Mouse (Mus musculus): ENCODE measurements at regions not wholly inside any gene's neighbourhood (a gene's known extent, or its start where the extent isn't known, plus 50 kb on each side); places are given as distances from the start of the nearest gene placed in this dataset.

DNA sequence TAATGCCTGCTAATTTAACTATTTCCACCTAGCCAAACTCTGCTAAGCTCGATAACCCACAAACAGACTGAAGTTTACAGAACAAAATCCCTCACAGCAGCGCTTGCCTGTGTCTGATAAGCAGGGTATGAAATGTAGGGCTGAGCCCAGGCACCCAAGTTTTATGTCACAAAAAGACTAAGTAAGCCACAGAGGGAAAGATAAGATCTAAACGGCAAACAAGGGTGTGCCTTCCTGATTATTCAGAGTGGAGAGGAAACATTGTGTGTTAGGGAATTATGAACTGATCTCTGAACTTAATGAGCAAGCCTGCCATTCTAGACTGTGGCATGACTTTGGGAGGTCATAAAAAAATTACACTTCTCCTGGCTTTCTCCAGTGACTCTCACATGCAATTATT is 621.8 kb downstream of the Kcnj2 start:
- 80% methylated on average over 3 of the region's 3 CpGs for WGBS
- Histone ChIP-seq H3K27me3 (replicated peaks; ENCODE audit: control insufficient read depth, insufficient read depth, low read length) (no peaks in the 10 kb centered on the region), H3K9me3 (ENCODE audit: control insufficient read depth, low read length) (no peaks in the 10 kb centered on the region), H3K27ac (ENCODE audit: low read depth, low read length) (no peak overlapping the region), H3K4me1 (ENCODE audit: control insufficient read depth, insufficient read depth, low read depth, low read length) (no peaks in the 10 kb centered on the region), H3K36me3 (ENCODE audit: control insufficient read depth, insufficient read depth, low read length) (no peaks in the 10 kb centered on the region), H3K4me3 (ENCODE audit: low read length) (no peak overlapping the region), H3K9ac (ENCODE audit: low read depth, low read length) (no peak overlapping the region), H3K4me2 (ENCODE audit: low read length) (no peak overlapping the region)
- ATAC-seq, result no peak

DNA sequence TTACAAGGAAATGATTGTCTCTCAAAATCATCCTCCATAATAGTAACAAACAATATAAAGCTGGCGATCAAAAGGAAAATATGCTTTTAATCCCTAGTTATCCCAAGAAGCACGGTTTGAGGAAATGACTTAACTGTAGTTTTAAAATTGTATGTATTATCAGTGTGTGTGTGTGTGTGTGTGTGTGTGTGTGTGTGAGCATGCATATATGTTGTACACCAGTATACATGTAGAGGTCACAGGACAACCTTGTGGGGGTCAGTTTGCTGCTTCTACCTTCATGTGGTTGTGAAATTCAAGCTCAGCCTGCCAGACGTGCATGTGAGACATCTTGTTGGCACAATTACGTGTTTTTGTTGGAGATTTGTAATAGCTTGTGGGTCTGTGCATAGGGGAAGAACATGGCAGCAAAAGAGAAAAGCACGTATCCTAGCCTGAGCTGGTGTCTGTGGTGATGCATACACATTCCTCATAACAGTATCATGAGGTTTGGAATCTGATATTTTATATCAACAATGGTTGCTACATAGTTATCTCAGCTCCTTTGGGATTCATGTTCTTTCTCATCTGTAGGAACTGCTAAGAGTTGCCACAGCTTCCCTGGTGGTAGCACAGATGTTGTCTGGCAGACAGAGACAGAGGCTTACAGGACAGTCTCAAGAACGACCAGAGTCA is 622.4 kb downstream of the Kcnj2 start:
- Histone ChIP-seq H3K9me3 (ENCODE audit: control insufficient read depth, low read length) (no peaks in the 10 kb centered on the region), H3K36me3 (ENCODE audit: control insufficient read depth, insufficient read depth, low read length) (no peaks in the 10 kb centered on the region), H3K4me3 (ENCODE audit: low read length) (no peak overlapping the region), H3K9ac (ENCODE audit: low read depth, low read length) (no peak overlapping the region), H3K27ac (ENCODE audit: low read depth, low read length) (no peak overlapping the region), H3K4me1 (ENCODE audit: control insufficient read depth, insufficient read depth, low read depth, low read length) (no peaks in the 10 kb centered on the region), H3K27me3 (replicated peaks; ENCODE audit: control insufficient read depth, insufficient read depth, low read length) (no peaks in the 10 kb centered on the region), H3K4me2 (ENCODE audit: low read length) (no peak overlapping the region)
- WGBS, result 77% methylated on average over 6 of the region's 6 CpGs
- no peak for ATAC-seq

DNA sequence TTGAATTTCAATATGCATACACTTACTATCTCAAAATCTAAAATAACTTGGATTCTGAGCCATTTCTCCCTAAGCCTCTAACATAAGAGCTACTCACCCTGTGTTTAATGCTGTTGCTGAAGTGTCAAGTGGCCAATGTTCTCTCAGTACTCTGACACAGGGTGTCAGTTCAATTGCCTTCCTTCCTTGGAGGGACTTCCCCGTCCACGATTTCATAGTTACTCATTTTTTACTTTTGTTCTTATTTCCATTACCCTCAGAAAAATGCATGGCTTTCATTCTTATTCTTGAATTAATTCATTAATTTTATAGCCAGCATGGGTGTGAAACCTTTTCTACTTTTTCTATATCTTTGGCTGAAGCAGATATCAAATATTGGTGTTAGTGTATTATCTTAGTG is 623.9 kb downstream of the Kcnj2 start:
- no peak overlapping the region for H3K4me3 ChIP-seq (ENCODE audit: low read length)
- H3K27ac ChIP-seq (ENCODE audit: low read depth, low read length), result no peak overlapping the region
- H3K4me2 ChIP-seq (ENCODE audit: low read length), result no peak overlapping the region
- H3K27me3 ChIP-seq (replicated peaks; ENCODE audit: control insufficient read depth, insufficient read depth, low read length), result no peaks in the 10 kb centered on the region
- H3K36me3 ChIP-seq (ENCODE audit: control insufficient read depth, insufficient read depth, low read length), result no peaks in the 10 kb centered on the region
- WGBS, result 85% methylated on average over 2 of the region's 2 CpGs
- ATAC-seq, result no peak
- no peaks in the 10 kb centered on the region for H3K9me3 ChIP-seq (ENCODE audit: control insufficient read depth, low read length)
- no peaks in the 10 kb centered on the region for H3K4me1 ChIP-seq (ENCODE audit: control insufficient read depth, insufficient read depth, low read depth, low read length)
- no peak overlapping the region for H3K9ac ChIP-seq (ENCODE audit: low read depth, low read length)

DNA sequence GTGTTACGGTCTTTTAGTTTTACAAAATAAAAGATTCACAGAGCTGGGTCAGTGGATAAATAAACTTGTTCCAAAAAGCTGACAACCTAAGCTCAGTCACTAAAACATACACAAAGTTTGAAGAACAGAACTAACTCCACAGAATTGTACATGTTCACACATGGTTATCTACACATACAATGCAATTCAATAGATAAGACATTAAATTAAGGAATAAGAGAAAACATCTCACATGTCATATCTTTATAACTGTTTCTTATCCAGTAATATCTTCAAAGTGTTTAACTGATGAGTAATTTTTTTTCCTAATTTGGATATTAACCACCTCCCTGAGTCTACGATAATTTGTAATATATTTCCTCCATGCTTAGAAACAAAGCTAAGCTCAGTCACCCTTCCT is 625.5 kb downstream of the Kcnj2 start:
- Histone ChIP-seq H3K4me2 (ENCODE audit: low read length) (no peak overlapping the region), H3K4me1 (ENCODE audit: control insufficient read depth, insufficient read depth, low read depth, low read length) (no peaks in the 10 kb centered on the region), H3K27me3 (replicated peaks; ENCODE audit: control insufficient read depth, insufficient read depth, low read length) (no peaks in the 10 kb centered on the region), H3K4me3 (ENCODE audit: low read length) (no peak overlapping the region), H3K27ac (ENCODE audit: low read depth, low read length) (no peak overlapping the region), H3K36me3 (ENCODE audit: control insufficient read depth, insufficient read depth, low read length) (no peaks in the 10 kb centered on the region), H3K9ac (ENCODE audit: low read depth, low read length) (no peak overlapping the region), H3K9me3 (ENCODE audit: control insufficient read depth, low read length) (no peaks in the 10 kb centered on the region)
- ATAC-seq, result no peak
- 90% methylated on average over 2 of the region's 2 CpGs for WGBS

DNA sequence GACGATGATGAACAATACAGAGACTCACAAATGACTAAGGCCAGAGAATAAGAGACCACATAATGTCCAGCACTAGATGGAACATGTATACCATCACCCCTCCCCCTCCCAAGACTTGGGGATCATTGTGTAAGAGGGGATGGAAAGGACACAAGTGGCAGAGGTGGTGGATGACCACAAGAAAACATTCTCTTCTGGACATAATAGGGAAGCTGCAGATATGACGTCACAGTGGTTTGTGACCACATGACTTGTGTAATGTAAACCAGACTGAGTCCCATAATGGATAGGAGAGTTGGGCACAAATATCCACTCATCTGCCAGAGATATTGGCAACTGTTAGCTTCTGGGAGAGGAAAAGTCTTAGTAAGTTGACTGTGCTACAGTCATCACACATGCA is 630.7 kb downstream of the Kcnj2 start:
- Histone ChIP-seq H3K9me3 (ENCODE audit: control insufficient read depth, low read length) (no peaks in the 10 kb centered on the region), H3K4me3 (ENCODE audit: low read length) (no peak overlapping the region), H3K4me1 (ENCODE audit: control insufficient read depth, insufficient read depth, low read depth, low read length) (no peaks in the 10 kb centered on the region), H3K27me3 (replicated peaks; ENCODE audit: control insufficient read depth, insufficient read depth, low read length) (no peaks in the 10 kb centered on the region), H3K4me2 (ENCODE audit: low read length) (no peak overlapping the region), H3K27ac (ENCODE audit: low read depth, low read length) (no peak overlapping the region), H3K9ac (ENCODE audit: low read depth, low read length) (no peak overlapping the region), H3K36me3 (ENCODE audit: control insufficient read depth, insufficient read depth, low read length) (no peaks in the 10 kb centered on the region)
- 96% methylated on average over 2 of the region's 2 CpGs for WGBS
- ATAC-seq, result no peak

DNA sequence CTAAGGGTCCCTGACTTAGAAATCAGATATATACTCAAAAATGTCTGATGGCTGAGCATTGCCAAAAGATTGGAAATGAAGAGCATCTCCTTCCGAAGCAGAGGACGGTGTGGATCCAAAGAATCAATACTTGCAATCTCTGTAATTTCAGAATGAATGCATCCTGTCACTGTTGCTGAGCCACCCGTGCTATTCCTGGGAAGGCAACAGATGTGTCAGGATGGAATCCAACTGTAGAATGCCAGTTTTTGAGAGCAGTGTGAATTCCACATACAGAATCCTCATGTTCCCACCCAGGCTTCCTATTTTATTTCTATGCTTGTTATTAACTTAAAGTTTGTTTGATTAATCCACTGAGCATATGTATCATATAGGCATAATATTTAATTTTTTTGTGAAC is 633.9 kb downstream of the Kcnj2 start:
- H3K4me3 ChIP-seq (ENCODE audit: low read length), result no peak overlapping the region
- no peak overlapping the region for H3K9ac ChIP-seq (ENCODE audit: low read depth, low read length)
- no peak overlapping the region for H3K4me2 ChIP-seq (ENCODE audit: low read length)
- no peaks in the 10 kb centered on the region for H3K4me1 ChIP-seq (ENCODE audit: control insufficient read depth, insufficient read depth, low read depth, low read length)
- no peaks in the 10 kb centered on the region for H3K9me3 ChIP-seq (ENCODE audit: control insufficient read depth, low read length)
- 84% methylated on average over 3 of the region's 3 CpGs for WGBS
- H3K36me3 ChIP-seq (ENCODE audit: control insufficient read depth, insufficient read depth, low read length), result no peaks in the 10 kb centered on the region
- H3K27me3 ChIP-seq (replicated peaks; ENCODE audit: control insufficient read depth, insufficient read depth, low read length), result no peaks in the 10 kb centered on the region
- H3K27ac ChIP-seq (ENCODE audit: low read depth, low read length), result no peak overlapping the region
- ATAC-seq, result no peak

DNA sequence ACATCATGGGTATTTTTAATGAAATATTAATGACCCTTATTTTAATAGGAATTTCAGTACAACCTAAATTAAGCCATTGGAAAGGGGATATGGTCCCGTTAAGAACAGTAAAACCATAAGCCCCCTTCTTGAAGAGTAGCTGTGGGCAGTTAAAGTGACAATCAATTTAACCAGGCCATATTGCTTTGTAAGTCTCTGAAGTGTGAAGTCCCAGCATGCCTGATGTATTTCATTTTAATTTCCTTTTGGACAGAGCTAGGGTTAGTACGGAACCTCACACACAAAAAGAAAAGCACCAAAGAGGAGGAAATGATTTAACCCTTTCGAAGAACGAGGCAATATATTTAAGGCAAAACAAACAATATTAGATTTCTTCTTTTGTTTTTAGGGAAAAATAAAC is 640.9 kb downstream of the Kcnj2 start:
- Histone ChIP-seq H3K27ac (ENCODE audit: low read depth, low read length) (no peak overlapping the region), H3K4me2 (ENCODE audit: low read length) (no peak overlapping the region), H3K9me3 (ENCODE audit: control insufficient read depth, low read length) (no peaks in the 10 kb centered on the region), H3K4me1 (ENCODE audit: control insufficient read depth, insufficient read depth, low read depth, low read length) (no peaks in the 10 kb centered on the region), H3K9ac (ENCODE audit: low read depth, low read length) (no peak overlapping the region), H3K27me3 (replicated peaks; ENCODE audit: control insufficient read depth, insufficient read depth, low read length) (no peaks in the 10 kb centered on the region), H3K36me3 (ENCODE audit: control insufficient read depth, insufficient read depth, low read length) (no peaks in the 10 kb centered on the region), H3K4me3 (ENCODE audit: low read length) (no peak overlapping the region)
- WGBS, result 57% methylated on average over 4 of the region's 4 CpGs
- no peak for ATAC-seq

DNA sequence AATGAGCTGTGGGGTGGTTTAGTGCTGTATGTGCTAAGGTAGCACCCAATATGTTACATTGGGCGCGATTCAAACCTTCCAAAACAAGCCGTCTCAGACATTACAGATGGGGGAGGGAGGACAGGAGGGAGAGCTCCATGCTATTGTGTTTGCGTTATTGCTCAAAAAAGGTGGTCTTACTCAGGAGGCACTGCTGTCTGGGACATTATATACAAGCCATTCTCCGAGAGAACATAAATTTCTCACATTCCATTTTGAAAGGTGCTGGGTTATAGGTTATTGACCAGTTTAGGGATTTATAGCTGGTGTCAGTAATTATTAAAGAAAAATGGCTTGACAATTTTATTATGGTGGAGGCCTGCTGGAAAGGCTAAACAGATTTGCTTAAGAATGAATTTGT is 649.4 kb downstream of the Kcnj2 start:
- Histone ChIP-seq H3K9me3 (ENCODE audit: control insufficient read depth, low read length) (no peaks in the 10 kb centered on the region), H3K27ac (ENCODE audit: low read depth, low read length) (no peak overlapping the region), H3K27me3 (replicated peaks; ENCODE audit: control insufficient read depth, insufficient read depth, low read length) (no peaks in the 10 kb centered on the region), H3K36me3 (ENCODE audit: control insufficient read depth, insufficient read depth, low read length) (no peaks in the 10 kb centered on the region), H3K4me3 (ENCODE audit: low read length) (no peak overlapping the region), H3K9ac (ENCODE audit: low read depth, low read length) (no peak overlapping the region), H3K4me1 (ENCODE audit: control insufficient read depth, insufficient read depth, low read depth, low read length) (no peaks in the 10 kb centered on the region), H3K4me2 (ENCODE audit: low read length) (no peak overlapping the region)
- WGBS, result 86% methylated on average over 5 of the region's 5 CpGs
- no peak for ATAC-seq

DNA sequence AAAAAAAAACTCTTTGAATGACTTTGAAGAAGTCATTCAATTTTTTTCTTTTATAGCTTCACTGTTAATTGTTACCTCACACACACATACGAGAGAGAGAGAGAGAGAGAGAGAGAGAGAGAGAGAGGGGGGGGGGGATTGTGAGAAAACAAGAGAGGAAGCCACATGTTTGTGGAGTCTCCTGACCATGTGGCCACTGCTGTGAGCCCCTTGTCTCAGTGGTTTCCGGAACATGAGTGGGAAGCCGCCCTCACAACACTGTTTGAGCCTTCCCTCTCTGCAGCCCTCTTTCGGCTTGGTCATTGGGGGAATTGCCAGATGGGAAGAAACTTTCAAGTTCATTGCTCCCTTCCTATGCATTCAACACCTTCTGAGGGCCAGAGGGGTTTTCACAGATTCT is 656.3 kb downstream of the Kcnj2 start:
- 75% methylated on average over 4 of the region's 4 CpGs for WGBS
- H3K9me3 ChIP-seq (ENCODE audit: control insufficient read depth, low read length), result no peaks in the 10 kb centered on the region
- H3K4me1 ChIP-seq (ENCODE audit: control insufficient read depth, insufficient read depth, low read depth, low read length), result no peaks in the 10 kb centered on the region
- H3K9ac ChIP-seq (ENCODE audit: low read depth, low read length), result no peak overlapping the region
- no peak for ATAC-seq
- H3K27ac ChIP-seq (ENCODE audit: low read depth, low read length), result no peak overlapping the region
- H3K27me3 ChIP-seq (replicated peaks; ENCODE audit: control insufficient read depth, insufficient read depth, low read length), result no peaks in the 10 kb centered on the region
- H3K36me3 ChIP-seq (ENCODE audit: control insufficient read depth, insufficient read depth, low read length), result no peaks in the 10 kb centered on the region
- H3K4me3 ChIP-seq (ENCODE audit: low read length), result no peak overlapping the region
- H3K4me2 ChIP-seq (ENCODE audit: low read length), result no peak overlapping the region

DNA sequence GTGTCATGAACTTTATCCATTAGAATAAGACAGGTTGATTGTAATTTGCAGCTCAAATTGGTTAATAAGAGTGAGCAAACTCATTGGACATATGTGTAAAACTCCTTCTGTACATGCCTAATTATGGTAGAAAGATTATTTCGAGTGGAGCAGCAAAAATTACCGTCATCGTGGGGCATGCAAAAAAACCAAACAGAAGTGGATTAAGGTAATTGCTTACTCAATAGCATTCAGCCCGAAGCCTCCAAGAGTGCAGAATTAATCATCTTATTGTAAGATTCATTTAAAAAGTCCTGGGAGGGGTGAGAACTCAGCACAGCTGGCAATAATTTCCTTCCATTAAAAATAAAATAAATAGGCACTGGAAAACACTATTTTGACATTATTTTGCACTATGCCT is 662.2 kb downstream of the Kcnj2 start:
- no peaks in the 10 kb centered on the region for H3K9me3 ChIP-seq (ENCODE audit: control insufficient read depth, low read length)
- ATAC-seq, result no peak
- no peak overlapping the region for H3K4me3 ChIP-seq (ENCODE audit: low read length)
- WGBS, result 60% methylated on average over 4 of the region's 4 CpGs
- no peaks in the 10 kb centered on the region for H3K4me1 ChIP-seq (ENCODE audit: control insufficient read depth, insufficient read depth, low read depth, low read length)
- H3K9ac ChIP-seq (ENCODE audit: low read depth, low read length), result no peak overlapping the region
- H3K4me2 ChIP-seq (ENCODE audit: low read length), result no peak overlapping the region
- no peak overlapping the region for H3K27ac ChIP-seq (ENCODE audit: low read depth, low read length)
- no peaks in the 10 kb centered on the region for H3K36me3 ChIP-seq (ENCODE audit: control insufficient read depth, insufficient read depth, low read length)
- H3K27me3 ChIP-seq (replicated peaks; ENCODE audit: control insufficient read depth, insufficient read depth, low read length), result no peaks in the 10 kb centered on the region

All from hindbrain, embryonic 16.5 days (tissue).